Mouse (Mus musculus): ENCODE measurements around the gene 4933411K16Rik. TPM values are rescaled to one million over a fixed set of nuclear protein-coding genes. Genes with fewer than 3 reads are reported as not detected.

4933411K16Rik gene
- polyA plus RNA-seq, 1 experiment from 2014 or later: not detected

DNA sequence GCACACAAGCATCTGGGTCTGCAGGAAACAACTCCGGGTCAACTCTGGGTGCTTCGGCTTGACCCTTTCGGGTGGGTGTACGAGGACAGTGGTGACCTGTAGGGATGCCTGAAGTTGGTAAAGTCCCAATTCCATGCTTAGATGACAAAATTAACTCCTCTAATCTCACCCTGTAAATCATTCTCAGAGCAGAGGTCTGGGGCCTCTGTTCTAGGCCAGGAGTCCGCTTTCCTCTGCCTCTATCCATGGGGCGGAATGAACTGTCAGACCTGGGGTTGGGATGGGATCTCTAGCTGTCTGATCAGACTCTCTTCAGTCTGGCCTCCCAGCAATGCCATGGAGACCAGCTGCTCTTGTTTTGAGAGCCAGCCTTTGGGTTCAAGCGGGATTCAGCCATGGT lies 9.4 kb downstream of the 4933411K16Rik start:
- H3K4me1 ChIP-seq (ENCODE audit: control insufficient read depth, insufficient read depth, low read length): no peaks in the 10 kb centered on the region
- no peaks in the 10 kb centered on the region for H3K36me3 ChIP-seq (ENCODE audit: control insufficient read depth, insufficient read depth, low read length)
- ATAC-seq (ENCODE audit: low FRiP score, low TSS enrichment) (no peak), DNase-seq (no peak)
- no peak overlapping the region for H3K27ac ChIP-seq (replicated peaks; ENCODE audit: low read depth, low read length)
- H3K9ac ChIP-seq (replicated peaks; ENCODE audit: low read length): no peak overlapping the region
- no peaks in the 10 kb centered on the region for H3K27me3 ChIP-seq (ENCODE audit: control insufficient read depth, insufficient read depth, low read length)
- no peak overlapping the region for H3K4me3 ChIP-seq (replicated peaks; ENCODE audit: low read depth, low read length)
- no peak overlapping the region for H3K4me2 ChIP-seq (ENCODE audit: low read length)
- WGBS: 94% methylated on average over 7 of the region's 7 CpGs
- H3K9me3 ChIP-seq (ENCODE audit: control insufficient read depth, low read length): no peaks in the 10 kb centered on the region

GRCm38 (mm10) chr19:42068441-42069240 lies 16.6 kb downstream of the 4933411K16Rik start:
- Histone ChIP-seq H3K27me3 (ENCODE audit: control insufficient read depth, insufficient read depth, low read length) (no peaks in the 10 kb centered on the region), H3K4me1 (ENCODE audit: control insufficient read depth, insufficient read depth, low read length) (no peaks in the 10 kb centered on the region), H3K4me3 (replicated peaks; ENCODE audit: low read depth, low read length) (no peak overlapping the region), H3K27ac (replicated peaks; ENCODE audit: low read depth, low read length) (no peak overlapping the region), H3K9me3 (ENCODE audit: control insufficient read depth, low read length) (no peaks in the 10 kb centered on the region), H3K36me3 (ENCODE audit: control insufficient read depth, insufficient read depth, low read length) (0 out of 2 replicates have a peak, but pooled peaks cover 6% of the 10 kb centered on the region), H3K9ac (replicated peaks; ENCODE audit: low read length) (no peak overlapping the region), H3K4me2 (ENCODE audit: low read length) (no peak overlapping the region)
- WGBS: 87% methylated on average over 11 of the region's 11 CpGs
- DNase-seq (no peak), ATAC-seq (ENCODE audit: low FRiP score, low TSS enrichment) (no peak)

- no peaks in the 10 kb centered on the region for H3K27me3 ChIP-seq (ENCODE audit: control insufficient read depth, insufficient read depth, low read length)
- no peak overlapping the region for H3K4me3 ChIP-seq (replicated peaks; ENCODE audit: low read depth, low read length)
- H3K27ac ChIP-seq (replicated peaks; ENCODE audit: low read depth, low read length): no peak overlapping the region
- ATAC-seq (ENCODE audit: low FRiP score, low TSS enrichment) (no peak), DNase-seq (peak; percentile 67)
- no peaks in the 10 kb centered on the region for H3K4me1 ChIP-seq (ENCODE audit: control insufficient read depth, insufficient read depth, low read length)
- 51% methylated on average over 6 of the region's 6 CpGs for WGBS
- peaks cover 10% of the 10 kb centered on the region; the same call in 1 of the 2 replicates for H3K36me3 ChIP-seq (ENCODE audit: control insufficient read depth, insufficient read depth, low read length)
- H3K9ac ChIP-seq (replicated peaks; ENCODE audit: low read length): no peak overlapping the region
- H3K4me2 ChIP-seq (ENCODE audit: low read length): no peak overlapping the region
- H3K9me3 ChIP-seq (ENCODE audit: control insufficient read depth, low read length): no peaks in the 10 kb centered on the region
Measured at GRCm38 (mm10) chr19:42069241-42069525, 17.1 kb downstream of the 4933411K16Rik start.

- 82% methylated on average over 7 of the region's 7 CpGs for WGBS
- DNase-seq (no peak), ATAC-seq (ENCODE audit: low FRiP score, low TSS enrichment) (no peak)
- no peak overlapping the region for H3K4me3 ChIP-seq (replicated peaks; ENCODE audit: low read depth, low read length)
- no peak overlapping the region for H3K27ac ChIP-seq (replicated peaks; ENCODE audit: low read depth, low read length)
- H3K4me1 ChIP-seq (ENCODE audit: control insufficient read depth, insufficient read depth, low read length): no peaks in the 10 kb centered on the region
- no peak overlapping the region for H3K4me2 ChIP-seq (ENCODE audit: low read length)
- H3K9ac ChIP-seq (replicated peaks; ENCODE audit: low read length): no peak overlapping the region
- peaks cover 30% of the 10 kb centered on the region for H3K36me3 ChIP-seq (ENCODE audit: control insufficient read depth, insufficient read depth, low read length)
- H3K27me3 ChIP-seq (ENCODE audit: control insufficient read depth, insufficient read depth, low read length): no peaks in the 10 kb centered on the region
- H3K9me3 ChIP-seq (ENCODE audit: control insufficient read depth, low read length): no peaks in the 10 kb centered on the region
Measured at GRCm38 (mm10) chr19:42071221-42071620, 19.2 kb downstream of the 4933411K16Rik start.

- Histone ChIP-seq H3K9me3 (ENCODE audit: control insufficient read depth, low read length) (no peaks in the 10 kb centered on the region), H3K4me3 (replicated peaks; ENCODE audit: low read depth, low read length) (no peak overlapping the region), H3K4me2 (ENCODE audit: low read length) (no peak overlapping the region), H3K27me3 (ENCODE audit: control insufficient read depth, insufficient read depth, low read length) (no peaks in the 10 kb centered on the region), H3K27ac (replicated peaks; ENCODE audit: low read depth, low read length) (no peak overlapping the region), H3K4me1 (ENCODE audit: control insufficient read depth, insufficient read depth, low read length) (no peaks in the 10 kb centered on the region), H3K36me3 (ENCODE audit: control insufficient read depth, insufficient read depth, low read length) (peaks cover 36% of the 10 kb centered on the region), H3K9ac (replicated peaks; ENCODE audit: low read length) (no peak overlapping the region)
- ATAC-seq (ENCODE audit: low FRiP score, low TSS enrichment) (no peak), DNase-seq (no peak)
- 85% methylated on average over 15 of the region's 15 CpGs for WGBS
Measured at GRCm38 (mm10) chr19:42071886-42072608, 20.0 kb downstream of the 4933411K16Rik start.

DNA sequence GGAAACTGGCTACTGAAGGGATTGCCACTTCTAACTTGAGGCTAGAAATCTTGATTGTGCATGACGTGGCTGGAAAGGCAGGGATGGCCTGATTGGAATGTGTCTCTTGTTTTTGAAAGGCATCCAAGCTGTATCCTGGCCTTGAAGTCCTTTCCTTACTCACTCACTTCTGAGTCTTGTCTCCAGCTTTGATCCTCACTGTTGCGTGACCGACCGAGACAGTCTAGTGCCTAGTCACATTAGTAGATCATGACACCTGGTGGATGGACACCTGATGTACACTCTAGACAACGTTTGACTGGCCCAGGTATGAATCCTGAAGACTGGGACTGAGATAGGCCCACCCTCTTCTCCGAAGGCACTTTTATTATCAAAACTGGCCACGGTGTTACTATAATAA lies 20.8 kb downstream of the 4933411K16Rik start:
- Histone ChIP-seq H3K4me3 (replicated peaks; ENCODE audit: low read depth, low read length) (no peak overlapping the region), H3K27me3 (ENCODE audit: control insufficient read depth, insufficient read depth, low read length) (no peaks in the 10 kb centered on the region), H3K36me3 (ENCODE audit: control insufficient read depth, insufficient read depth, low read length) (peaks cover 40% of the 10 kb centered on the region), H3K4me2 (ENCODE audit: low read length) (no peak overlapping the region), H3K27ac (replicated peaks; ENCODE audit: low read depth, low read length) (no peak overlapping the region), H3K4me1 (ENCODE audit: control insufficient read depth, insufficient read depth, low read length) (no peaks in the 10 kb centered on the region), H3K9ac (replicated peaks; ENCODE audit: low read length) (no peak overlapping the region), H3K9me3 (ENCODE audit: control insufficient read depth, low read length) (no peaks in the 10 kb centered on the region)
- WGBS: 79% methylated on average over 7 of the region's 7 CpGs
- ATAC-seq (ENCODE audit: low FRiP score, low TSS enrichment) (no peak), DNase-seq (no peak)

DNA sequence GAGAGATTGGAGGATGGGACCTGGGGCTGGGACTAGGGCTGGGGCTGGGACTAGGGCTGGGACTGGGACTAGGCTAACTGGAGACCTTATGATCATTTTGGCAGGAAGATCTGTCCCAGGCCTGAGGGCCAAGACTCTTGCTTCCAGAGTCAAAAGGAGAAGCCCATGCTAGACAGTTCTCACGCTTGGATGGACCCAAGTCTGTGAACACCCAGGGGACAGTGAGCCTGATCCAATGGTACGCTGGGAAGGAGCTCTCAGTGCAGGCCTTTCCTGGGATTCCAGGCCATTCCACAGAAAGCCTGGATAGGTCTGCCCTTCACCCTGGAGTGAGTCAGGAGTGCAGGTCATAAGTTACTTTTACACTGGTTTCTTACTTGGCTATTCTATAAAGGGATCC lies 23.0 kb downstream of the 4933411K16Rik start:
- Histone ChIP-seq H3K4me3 (replicated peaks; ENCODE audit: low read depth, low read length) (no peak overlapping the region), H3K27me3 (ENCODE audit: control insufficient read depth, insufficient read depth, low read length) (no peaks in the 10 kb centered on the region), H3K9ac (replicated peaks; ENCODE audit: low read length) (no peak overlapping the region), H3K36me3 (ENCODE audit: control insufficient read depth, insufficient read depth, low read length) (peaks cover 52% of the 10 kb centered on the region), H3K4me2 (ENCODE audit: low read length) (no peak overlapping the region), H3K4me1 (ENCODE audit: control insufficient read depth, insufficient read depth, low read length) (no peaks in the 10 kb centered on the region), H3K27ac (replicated peaks; ENCODE audit: low read depth, low read length) (no peak overlapping the region), H3K9me3 (ENCODE audit: control insufficient read depth, low read length) (no peaks in the 10 kb centered on the region)
- no peak for ATAC-seq (ENCODE audit: low FRiP score, low TSS enrichment)
- DNase-seq: no peak
- WGBS: 82% methylated on average over 2 of the region's 2 CpGs

- no peak for DNase-seq
- Histone ChIP-seq H3K4me1 (ENCODE audit: control insufficient read depth, insufficient read depth, low read length) (no peaks in the 10 kb centered on the region), H3K36me3 (ENCODE audit: control insufficient read depth, insufficient read depth, low read length) (peaks cover 52% of the 10 kb centered on the region), H3K27ac (replicated peaks; ENCODE audit: low read depth, low read length) (no peak overlapping the region), H3K27me3 (ENCODE audit: control insufficient read depth, insufficient read depth, low read length) (no peaks in the 10 kb centered on the region), H3K9me3 (ENCODE audit: control insufficient read depth, low read length) (no peaks in the 10 kb centered on the region), H3K9ac (replicated peaks; ENCODE audit: low read length) (no peak overlapping the region), H3K4me2 (ENCODE audit: low read length) (no peak overlapping the region), H3K4me3 (replicated peaks; ENCODE audit: low read depth, low read length) (no peak overlapping the region)
- no peak for ATAC-seq (ENCODE audit: low FRiP score, low TSS enrichment)
- 89% methylated on average over 16 of the region's 16 CpGs for WGBS
Measured at GRCm38 (mm10) chr19:42075992-42076391, 23.9 kb downstream of the 4933411K16Rik start.

DNA sequence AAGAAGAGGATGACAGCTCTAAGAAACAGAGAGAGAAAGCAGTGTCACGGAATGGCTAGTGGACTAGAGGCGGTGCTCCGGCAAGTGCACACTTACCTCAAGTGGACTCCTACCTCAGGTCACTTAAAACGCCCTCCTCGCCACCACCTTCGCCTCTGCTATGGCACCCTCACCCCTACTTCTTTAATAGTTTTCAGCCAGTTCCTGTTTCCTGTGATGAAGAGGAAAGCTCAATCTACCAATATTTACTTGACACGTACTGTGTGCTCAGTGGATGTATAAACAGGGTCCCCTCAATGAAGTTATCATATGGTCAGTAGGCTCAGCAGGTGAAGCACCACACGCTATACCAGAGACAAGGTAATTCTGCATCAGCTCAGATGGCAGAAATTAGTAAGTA lies 26.5 kb downstream of the 4933411K16Rik start:
- Histone ChIP-seq H3K27me3 (ENCODE audit: control insufficient read depth, insufficient read depth, low read length) (no peaks in the 10 kb centered on the region), H3K9me3 (ENCODE audit: control insufficient read depth, low read length) (no peaks in the 10 kb centered on the region), H3K4me3 (replicated peaks; ENCODE audit: low read depth, low read length) (no peak overlapping the region), H3K4me2 (ENCODE audit: low read length) (no peak overlapping the region), H3K27ac (replicated peaks; ENCODE audit: low read depth, low read length) (no peak overlapping the region), H3K9ac (replicated peaks; ENCODE audit: low read length) (no peak overlapping the region), H3K36me3 (ENCODE audit: control insufficient read depth, insufficient read depth, low read length) (peaks cover 47% of the 10 kb centered on the region), H3K4me1 (ENCODE audit: control insufficient read depth, insufficient read depth, low read length) (no peaks in the 10 kb centered on the region)
- DNase-seq (no peak), ATAC-seq (ENCODE audit: low FRiP score, low TSS enrichment) (no peak)
- 95% methylated on average over 8 of the region's 8 CpGs for WGBS

All from midbrain, embryonic 14.5 days (tissue).